Mouse (Mus musculus): ENCODE data around the gene Cgrrf1. TPM values are rescaled to one million over a fixed set of nuclear protein-coding genes. Genes with fewer than 3 reads are reported as not detected.

The Cgrrf1 gene
- 10 to 100 TPM; 27.1 to 27.6 TPM for total RNA-seq (2023)

DNA sequence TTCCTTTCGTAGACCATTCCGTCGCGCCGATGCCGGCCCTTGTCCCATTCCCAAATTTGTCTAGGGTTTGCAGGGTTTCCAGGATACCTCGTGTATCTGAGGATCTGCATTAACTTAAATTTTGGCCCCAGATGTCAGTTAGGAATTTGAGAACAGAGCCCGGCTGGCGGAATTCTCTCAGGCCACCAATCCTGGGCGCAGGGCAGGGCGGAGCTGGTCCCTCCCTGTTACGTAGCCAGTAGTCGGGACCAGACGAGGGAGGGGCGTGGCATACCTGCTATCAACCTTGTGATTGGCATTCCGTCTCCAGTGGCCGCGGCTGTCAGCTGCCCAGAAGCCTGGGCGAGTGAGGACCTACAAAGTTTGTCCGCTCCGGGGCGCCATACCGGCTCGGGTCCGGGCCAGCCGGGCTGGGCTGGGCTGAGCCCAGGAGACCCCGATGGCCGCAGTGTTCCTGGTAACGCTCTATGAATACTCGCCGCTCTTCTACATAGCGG, at the start of gene Cgrrf1:
Gene Cgrrf1 (plus strand): TSS at position 289 of the 497 bp plus-strand sequence.

DNA sequence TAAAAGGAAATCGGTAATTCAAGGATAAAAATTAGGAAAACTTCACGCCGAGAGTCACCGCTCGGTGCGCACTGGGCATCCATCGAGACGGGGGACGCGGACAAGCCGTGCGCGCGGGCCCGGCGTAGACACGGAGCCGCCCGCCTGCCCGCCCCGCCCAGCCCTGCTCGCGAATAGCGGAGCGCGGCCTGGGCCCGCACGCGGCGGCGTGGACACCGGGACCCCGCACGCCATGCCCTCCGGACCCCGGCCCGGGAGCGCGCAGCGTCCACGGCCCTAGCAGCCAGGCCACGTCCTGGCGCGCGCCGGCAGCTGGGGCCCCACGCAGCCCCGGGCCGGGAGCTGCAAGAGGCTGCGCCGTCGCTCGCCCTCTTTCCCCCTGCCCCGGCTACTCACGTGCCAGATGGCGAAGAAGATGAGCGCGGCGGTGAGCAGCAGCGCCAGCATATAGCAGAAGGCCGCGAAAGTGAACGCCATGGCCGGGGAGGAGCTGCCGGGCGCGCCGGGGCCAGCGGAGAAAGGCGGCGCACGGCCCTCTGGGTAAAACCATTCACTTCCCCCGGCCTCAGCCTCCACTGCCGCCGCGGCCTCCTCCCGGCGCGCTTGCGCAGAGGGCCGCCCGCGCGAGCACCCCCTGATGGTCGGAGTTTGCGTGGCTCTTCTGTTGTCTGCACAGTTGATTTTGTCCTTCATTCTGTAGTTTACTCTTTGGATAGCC, 44.0 kb upstream of the Cgrrf1 start, which contains the start of gene Cnih1:
Gene Cnih1 (minus strand): TSS at position 625 of the 718 bp plus-strand sequence.

DNA sequence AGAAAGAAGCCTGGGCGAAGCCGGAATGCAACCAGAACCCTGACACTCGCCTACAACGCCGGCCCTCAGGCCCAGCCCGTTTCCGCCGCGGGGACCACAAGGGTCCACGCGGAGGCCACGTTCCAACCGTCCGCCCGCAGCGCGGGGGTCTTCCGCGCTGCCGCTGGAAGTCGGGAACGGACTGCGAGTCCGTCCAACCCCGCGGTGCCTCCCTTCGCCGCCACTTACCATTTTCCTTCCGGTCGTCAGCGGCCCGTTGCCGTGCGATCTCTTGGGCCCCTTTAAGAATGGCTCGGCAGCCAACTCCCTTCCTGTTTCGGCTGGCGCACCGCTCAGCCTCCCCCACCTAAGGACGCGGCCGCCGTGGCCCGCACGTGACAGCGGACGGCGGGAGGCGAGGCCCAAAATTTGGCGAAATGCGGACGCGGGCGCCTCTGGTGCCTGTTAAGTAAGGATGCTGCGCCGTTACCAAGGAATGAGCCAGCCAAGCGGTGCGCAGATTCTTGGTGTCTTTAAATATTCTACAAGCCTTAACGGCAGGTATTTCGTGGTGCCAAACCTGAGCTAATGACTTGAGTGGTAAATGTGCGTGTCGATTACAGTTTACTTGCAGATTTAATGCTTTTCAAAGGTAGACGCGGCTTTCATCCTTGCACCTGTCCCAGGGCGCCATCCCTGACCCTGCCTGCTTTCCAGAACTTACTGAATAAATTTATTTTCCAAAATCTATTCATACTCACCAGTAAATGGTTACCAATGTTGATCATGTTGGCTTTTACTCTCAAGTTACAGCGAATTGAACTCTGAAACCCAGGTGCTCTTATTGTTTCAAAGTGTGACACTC, 9.8 kb upstream of the Cgrrf1 start, which contains the start of gene Gmfb:
Gene Gmfb (minus strand): TSS at position 370 of the 844 bp plus-strand sequence.

DNA sequence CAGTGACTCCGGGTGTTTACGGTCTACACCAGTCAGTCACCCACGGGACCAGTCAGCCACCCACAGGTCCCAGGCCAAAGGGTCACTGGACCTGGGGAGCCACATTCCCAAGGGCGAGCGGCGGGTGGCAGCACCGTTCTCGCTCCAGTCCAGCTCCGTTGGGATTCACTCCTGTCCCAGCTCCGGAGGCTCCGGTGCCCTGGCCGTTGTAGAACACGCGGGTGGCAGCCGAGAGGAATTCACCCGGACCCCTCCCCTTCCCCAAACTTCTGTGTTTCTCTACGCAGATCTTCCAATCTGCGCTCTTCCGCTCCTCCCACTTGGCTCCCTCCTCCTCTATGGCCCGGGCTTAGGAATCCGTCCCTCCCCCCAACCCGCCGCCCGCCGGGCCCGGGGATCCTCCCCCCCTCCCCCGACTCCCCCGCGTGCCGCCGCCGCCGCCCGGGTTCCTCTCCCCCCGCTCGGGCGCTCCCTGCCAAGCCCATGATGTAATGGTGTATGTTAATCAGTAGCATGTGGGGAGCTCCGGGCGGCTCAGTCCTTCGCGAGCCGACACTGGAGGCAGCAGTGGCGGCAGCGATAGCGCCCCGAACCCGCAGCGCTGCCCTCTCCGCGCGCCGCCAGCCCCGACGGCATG, 50.6 kb downstream of the Cgrrf1 start, which contains the start of gene Samd4:
Gene Samd4 (plus strand): TSS at position 424 of the 637 bp plus-strand sequence.

Other genes with a start within 250 kb of the Cgrrf1 start
- gene Cdkn3, start 71.6 kb upstream of the Cgrrf1 start, total RNA-seq (2023): 10 to 100 TPM; 35.2 to 43.6 TPM
- 10 to 100 TPM; 20.8 to 24.3 TPM for gene Cnih1, start 43.7 kb upstream of the Cgrrf1 start, total RNA-seq (2023)
- gene Gmfb, start 9.9 kb upstream of the Cgrrf1 start, total RNA-seq (2023): 10 to 100 TPM; 80.7 to 84.5 TPM
- gene Samd4, start 50.7 kb downstream of the Cgrrf1 start, total RNA-seq (2023): under 1 TPM; 0.16 to 0.79 TPM